Mouse (Mus musculus): ENCODE measurements around the gene Cd47. TPM values are rescaled to one million over a fixed set of nuclear protein-coding genes. Genes with fewer than 3 reads are reported as not detected.

Gene Cd47
- polyA plus RNA-seq, 1 experiment from 2014 or later: 97.9 TPM

- H3K4me2 ChIP-seq (ENCODE audit: low read length): no peak overlapping the region
These were observed 104.1 kb downstream of the Cd47 start for GRCm38 (mm10) chr16:49904248-49904930.

GRCm38 (mm10) chr16:49905041-49905440, 104.7 kb downstream of the Cd47 start:
- Histone ChIP-seq H3K9ac (ENCODE audit: low read length) (no peak overlapping the region), H3K4me3 (ENCODE audit: low read depth, low read length) (no peak overlapping the region), H3K27me3 (replicated peaks; ENCODE audit: control insufficient read depth, insufficient read depth, low read length) (no peaks in the 10 kb centered on the region), H3K4me2 (ENCODE audit: low read length) (no peak overlapping the region), H3K9me3 (replicated peaks; ENCODE audit: control insufficient read depth, low read length) (no peaks in the 10 kb centered on the region), H3K4me1 (ENCODE audit: control insufficient read depth, insufficient read depth, low read length) (no peaks in the 10 kb centered on the region), H3K27ac (ENCODE audit: low read depth, low read length) (no peak overlapping the region), H3K36me3 (ENCODE audit: control insufficient read depth, insufficient read depth, low read length) (peaks cover 3% of the 10 kb centered on the region; the same call in 1 of the 2 replicates)
- WGBS: 86% methylated on average over 3 of the region's 3 CpGs
- no peak for DNase-seq (ENCODE audit: low spot score)
- no peak for ATAC-seq

More at GRCm38 (mm10) chr16:49904248-49904930, 104.1 kb downstream of the Cd47 start:
- Histone ChIP-seq H3K4me3 (ENCODE audit: low read depth, low read length) (no peak overlapping the region), H3K9me3 (replicated peaks; ENCODE audit: control insufficient read depth, low read length) (no peaks in the 10 kb centered on the region), H3K9ac (ENCODE audit: low read length) (no peak overlapping the region), H3K27ac (ENCODE audit: low read depth, low read length) (no peak overlapping the region), H3K27me3 (replicated peaks; ENCODE audit: control insufficient read depth, insufficient read depth, low read length) (no peaks in the 10 kb centered on the region), H3K4me1 (ENCODE audit: control insufficient read depth, insufficient read depth, low read length) (no peaks in the 10 kb centered on the region), H3K36me3 (ENCODE audit: control insufficient read depth, insufficient read depth, low read length) (peaks cover 4% of the 10 kb centered on the region; the same call in 1 of the 2 replicates)
- DNase-seq (ENCODE audit: low spot score) (no peak), ATAC-seq (no peak)
- 92% methylated on average over 10 of the region's 10 CpGs for WGBS

GRCm38 (mm10) chr16:49905601-49906001, 105.3 kb downstream of the Cd47 start:
- no peak overlapping the region for H3K27ac ChIP-seq (ENCODE audit: low read depth, low read length)

DNA sequence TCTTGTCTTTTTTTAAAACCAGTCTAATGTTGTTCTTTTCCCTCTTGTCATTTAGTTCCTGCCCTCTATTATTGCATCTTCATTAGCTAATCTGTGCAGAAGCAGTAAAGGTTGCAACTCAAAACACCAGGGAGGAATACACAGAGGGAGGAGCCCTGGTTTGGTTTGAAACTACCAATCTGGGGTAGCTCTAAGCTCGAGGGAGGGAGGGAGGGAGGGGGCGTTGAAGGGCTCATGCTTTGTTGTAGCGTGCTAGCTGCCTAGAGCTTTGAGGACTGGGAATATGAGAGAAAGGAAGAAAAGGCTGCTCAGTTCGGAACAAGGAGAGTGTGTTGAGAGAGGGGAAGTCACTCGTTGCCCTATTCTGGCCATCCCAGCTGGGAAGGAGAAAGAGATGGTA, 105.7 kb downstream of the Cd47 start:
- 17% methylated on average over 5 of the region's 5 CpGs for WGBS
- Histone ChIP-seq H3K27ac (ENCODE audit: low read depth, low read length) (no peak overlapping the region), H3K27me3 (replicated peaks; ENCODE audit: control insufficient read depth, insufficient read depth, low read length) (no peaks in the 10 kb centered on the region), H3K4me3 (ENCODE audit: low read depth, low read length) (no peak overlapping the region), H3K4me2 (ENCODE audit: low read length) (no peak overlapping the region), H3K9ac (ENCODE audit: low read length) (no peak overlapping the region), H3K9me3 (replicated peaks; ENCODE audit: control insufficient read depth, low read length) (no peaks in the 10 kb centered on the region), H3K4me1 (ENCODE audit: control insufficient read depth, insufficient read depth, low read length) (no peaks in the 10 kb centered on the region), H3K36me3 (ENCODE audit: control insufficient read depth, insufficient read depth, low read length) (peaks cover 3% of the 10 kb centered on the region; the same call in 1 of the 2 replicates)
- no peak for DNase-seq (ENCODE audit: low spot score)
- ATAC-seq: peak; percentile 44; the same call in 1 of the 2 replicates

More at GRCm38 (mm10) chr16:49905601-49906001, 105.3 kb downstream of the Cd47 start:
- DNase-seq (ENCODE audit: low spot score) (no peak), ATAC-seq (no peak)
- Histone ChIP-seq H3K4me2 (ENCODE audit: low read length) (no peak overlapping the region), H3K36me3 (ENCODE audit: control insufficient read depth, insufficient read depth, low read length) (peaks cover 3% of the 10 kb centered on the region; the same call in 1 of the 2 replicates), H3K9ac (ENCODE audit: low read length) (no peak overlapping the region), H3K4me1 (ENCODE audit: control insufficient read depth, insufficient read depth, low read length) (no peaks in the 10 kb centered on the region), H3K9me3 (replicated peaks; ENCODE audit: control insufficient read depth, low read length) (no peaks in the 10 kb centered on the region), H3K4me3 (ENCODE audit: low read depth, low read length) (no peak overlapping the region), H3K27me3 (replicated peaks; ENCODE audit: control insufficient read depth, insufficient read depth, low read length) (no peaks in the 10 kb centered on the region)
- WGBS: 78% methylated on average over 8 of the region's 8 CpGs

- no peak for ATAC-seq
- no peak overlapping the region for H3K4me3 ChIP-seq (ENCODE audit: low read depth, low read length)
- WGBS: 87% methylated on average over 2 of the region's 2 CpGs
These were observed 106.6 kb downstream of the Cd47 start for GRCm38 (mm10) chr16:49906940-49907339.

GRCm38 (mm10) chr16:49907356-49907755, 107.0 kb downstream of the Cd47 start:
- H3K9ac ChIP-seq (ENCODE audit: low read length): no peak overlapping the region
- no peaks in the 10 kb centered on the region; the same call in 1 of the 2 replicates for H3K36me3 ChIP-seq (ENCODE audit: control insufficient read depth, insufficient read depth, low read length)
- ATAC-seq (no peak), DNase-seq (ENCODE audit: low spot score) (peak; percentile 29)
- no peak overlapping the region for H3K4me2 ChIP-seq (ENCODE audit: low read length)
- no peaks in the 10 kb centered on the region for H3K4me1 ChIP-seq (ENCODE audit: control insufficient read depth, insufficient read depth, low read length)
- no peaks in the 10 kb centered on the region for H3K9me3 ChIP-seq (replicated peaks; ENCODE audit: control insufficient read depth, low read length)
- H3K4me3 ChIP-seq (ENCODE audit: low read depth, low read length): no peak overlapping the region
- 47% methylated on average over 4 of the region's 4 CpGs for WGBS
- H3K27ac ChIP-seq (ENCODE audit: low read depth, low read length): no peak overlapping the region
- H3K27me3 ChIP-seq (replicated peaks; ENCODE audit: control insufficient read depth, insufficient read depth, low read length): no peaks in the 10 kb centered on the region

More at GRCm38 (mm10) chr16:49906940-49907339, 106.6 kb downstream of the Cd47 start:
- Histone ChIP-seq H3K4me1 (ENCODE audit: control insufficient read depth, insufficient read depth, low read length) (no peaks in the 10 kb centered on the region), H3K9me3 (replicated peaks; ENCODE audit: control insufficient read depth, low read length) (no peaks in the 10 kb centered on the region), H3K4me2 (ENCODE audit: low read length) (no peak overlapping the region), H3K27me3 (replicated peaks; ENCODE audit: control insufficient read depth, insufficient read depth, low read length) (no peaks in the 10 kb centered on the region), H3K27ac (ENCODE audit: low read depth, low read length) (no peak overlapping the region), H3K9ac (ENCODE audit: low read length) (no peak overlapping the region), H3K36me3 (ENCODE audit: control insufficient read depth, insufficient read depth, low read length) (no peaks in the 10 kb centered on the region; the same call in 1 of the 2 replicates)
- no peak for DNase-seq (ENCODE audit: low spot score)

DNA sequence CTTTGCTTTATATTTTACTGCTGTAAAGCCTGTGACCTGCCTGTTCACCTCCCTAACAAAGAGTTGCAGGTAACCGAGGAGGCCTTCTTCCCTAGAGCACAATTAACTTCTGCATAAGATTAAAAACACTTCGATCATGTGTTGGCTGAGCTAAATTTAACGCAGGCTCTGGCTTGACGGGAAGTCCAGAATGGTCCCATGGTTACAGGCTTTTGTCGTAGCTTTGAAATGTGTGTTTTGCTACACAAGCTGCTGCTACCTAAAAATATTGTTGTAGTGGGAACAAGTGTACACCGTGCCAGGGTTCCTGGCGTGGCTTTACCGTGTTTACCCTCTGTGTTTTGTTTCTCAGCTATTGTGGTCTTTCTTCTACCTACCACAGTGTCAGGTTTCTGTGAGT, 109.2 kb downstream of the Cd47 start:
- Histone ChIP-seq H3K4me2 (ENCODE audit: low read length) (no peak overlapping the region), H3K9me3 (replicated peaks; ENCODE audit: control insufficient read depth, low read length) (no peaks in the 10 kb centered on the region), H3K4me3 (ENCODE audit: low read depth, low read length) (no peak overlapping the region), H3K4me1 (ENCODE audit: control insufficient read depth, insufficient read depth, low read length) (no peaks in the 10 kb centered on the region), H3K9ac (ENCODE audit: low read length) (no peak overlapping the region), H3K27me3 (replicated peaks; ENCODE audit: control insufficient read depth, insufficient read depth, low read length) (no peaks in the 10 kb centered on the region), H3K36me3 (ENCODE audit: control insufficient read depth, insufficient read depth, low read length) (no peaks in the 10 kb centered on the region; the same call in 1 of the 2 replicates), H3K27ac (ENCODE audit: low read depth, low read length) (no peak overlapping the region)
- DNase-seq (ENCODE audit: low spot score) (no peak), ATAC-seq (no peak)
- WGBS: 61% methylated on average over 8 of the region's 8 CpGs

DNA sequence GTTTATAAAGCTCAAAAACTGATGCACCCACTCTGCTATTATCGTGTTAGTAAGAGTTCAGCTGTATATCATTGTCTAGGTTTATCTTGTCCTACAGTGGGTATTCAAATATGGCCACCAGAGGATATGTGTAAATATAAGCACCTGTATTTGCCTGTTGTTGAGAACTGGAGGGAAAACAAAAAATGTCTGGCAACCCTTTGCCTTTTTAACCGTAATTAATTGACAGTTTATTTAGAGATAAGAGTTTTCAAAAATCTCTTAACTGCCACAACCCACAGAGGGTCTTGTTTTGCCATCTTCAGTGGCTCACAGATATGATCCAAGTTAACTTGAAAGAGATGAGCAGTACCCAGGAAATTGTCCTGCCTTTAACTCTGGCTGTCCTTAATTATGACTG, 113.8 kb downstream of the Cd47 start:
- WGBS: 90% methylated on average over 2 of the region's 2 CpGs
- no peaks in the 10 kb centered on the region for H3K9me3 ChIP-seq (replicated peaks; ENCODE audit: control insufficient read depth, low read length)
- no peaks in the 10 kb centered on the region for H3K27me3 ChIP-seq (replicated peaks; ENCODE audit: control insufficient read depth, insufficient read depth, low read length)
- H3K9ac ChIP-seq (ENCODE audit: low read length): no peak overlapping the region
- no peak for DNase-seq (ENCODE audit: low spot score)
- no peak overlapping the region for H3K27ac ChIP-seq (ENCODE audit: low read depth, low read length)
- H3K4me3 ChIP-seq (ENCODE audit: low read depth, low read length): no peak overlapping the region
- H3K36me3 ChIP-seq (ENCODE audit: control insufficient read depth, insufficient read depth, low read length): no peaks in the 10 kb centered on the region; the same call in 1 of the 2 replicates
- no peak for ATAC-seq
- no peak overlapping the region for H3K4me2 ChIP-seq (ENCODE audit: low read length)
- H3K4me1 ChIP-seq (ENCODE audit: control insufficient read depth, insufficient read depth, low read length): no peaks in the 10 kb centered on the region

Data from forebrain, embryonic 14.5 days (tissue).